Mouse (Mus musculus) CD4-positive helper T cell, adult 2 months (primary cell): ENCODE data around the gene Nubp1.
A peak's percentile ranks its signal among the peaks of the same experiment; 100 is the strongest.

Experiments
- DNase-seq: peaks from one replicate; pipeline ENCODE4 v3.0.0-alpha.2; 2012; ENCODE audit warnings: low read depth, missing footprints, low spot score

Gene Nubp1

GRCm38 (mm10) chr16:10411764-10412746, at the start of gene Nubp1:
Gene Nubp1 (plus strand): TSS chr16:10411948.
- DNase-seq = peak; percentile 93

- no peak for DNase-seq
Measured at GRCm38 (mm10) chr16:10363061-10363460, 48.7 kb upstream of the Nubp1 start.

GRCm38 (mm10) chr16:10365796-10366195, 46.0 kb upstream of the Nubp1 start:
- DNase-seq = no peak

GRCm38 (mm10) chr16:10366240-10367217, 45.2 kb upstream of the Nubp1 start:
- no peak for DNase-seq

GRCm38 (mm10) chr16:10369468-10369934, 42.2 kb upstream of the Nubp1 start:
- DNase-seq = no peak

- no peak for DNase-seq
Measured at GRCm38 (mm10) chr16:10369996-10370395, 41.8 kb upstream of the Nubp1 start.

GRCm38 (mm10) chr16:10372372-10372771, 39.4 kb upstream of the Nubp1 start:
- DNase-seq = no peak

GRCm38 (mm10) chr16:10374254-10375011, 37.3 kb upstream of the Nubp1 start:
- DNase-seq = no peak

GRCm38 (mm10) chr16:10377286-10377685, 34.5 kb upstream of the Nubp1 start:
- DNase-seq = no peak

- no peak for DNase-seq
Measured at GRCm38 (mm10) chr16:10379531-10379930, 32.2 kb upstream of the Nubp1 start.

- DNase-seq = peak; percentile 28
Measured at GRCm38 (mm10) chr16:10384060-10384497, 27.7 kb upstream of the Nubp1 start.

- DNase-seq = no peak
Measured at GRCm38 (mm10) chr16:10384544-10384943, 27.2 kb upstream of the Nubp1 start.

- DNase-seq = no peak
Measured at GRCm38 (mm10) chr16:10385261-10385660, 26.5 kb upstream of the Nubp1 start.

GRCm38 (mm10) chr16:10388634-10389365, 22.9 kb upstream of the Nubp1 start:
- no peak for DNase-seq

GRCm38 (mm10) chr16:10392587-10392986, 19.2 kb upstream of the Nubp1 start:
- DNase-seq = no peak

- DNase-seq = peak; percentile 13
Measured at GRCm38 (mm10) chr16:10394699-10395540, 16.8 kb upstream of the Nubp1 start, which contains the start of gene Tekt5. Gene Tekt5 (minus strand): TSS chr16:10395490.

- DNase-seq = no peak
Measured at GRCm38 (mm10) chr16:10398755-10399154, 13.0 kb upstream of the Nubp1 start.

GRCm38 (mm10) chr16:10399160-10399559, 12.6 kb upstream of the Nubp1 start:
- peak; percentile 72 for DNase-seq

GRCm38 (mm10) chr16:10415976-10416375, 4.2 kb downstream of the Nubp1 start:
- DNase-seq = no peak
